Mouse (Mus musculus) limb, embryonic 10.5 days (tissue): ENCODE results near the gene Trip12. TPM values are rescaled to one million over a fixed set of nuclear protein-coding genes. Genes with fewer than 3 reads are reported as not detected.
A peak's percentile ranks its signal among the peaks of the same experiment; 100 is the strongest.

Experiments used
- microRNA-seq: library from miRNA; unstranded; fragments of <30 nt; microRNA quantifications from one replicate; pipeline ENCODE4, GENCODE M21; 2017
- polyA plus RNA-seq: library from polyadenylated mRNA; unstranded; fragments of >200 nt; fragmentation: Nextera tagmentation; extraction: Ambion mirVana; gene quantifications from 2 replicates; pipeline ENCODE4 v1.2.1, GENCODE M21; 2016

The Trip12 gene
- polyA plus RNA-seq, 1 experiment from 2014 or later = 73.9 TPM

Small RNA genes within 50 kb of the gene (microRNA-seq; reads per million reads assigned to microRNA genes)
- gene Mir5126 = 58.0 reads per million, percentile 43 among the genes with 10 or more reads in this experiment

Other genes starting within 250 kb of the Trip12 start
- gene Dner, start 144.3 kb downstream of the Trip12 start, polyA plus RNA-seq = 0.05 and 0.89 TPM in 2 replicates
- 7.6 and 8.9 TPM in 2 replicates for gene Fbxo36, start 675 bp downstream of the Trip12 start, polyA plus RNA-seq
- gene Slc16a14, start 94.6 kb upstream of the Trip12 start, polyA plus RNA-seq = 0.11 and 0.16 TPM in 2 replicates